Mouse (Mus musculus) olfactory bulb, adult 2 months (tissue): ENCODE results near the gene Necab3.

Source experiments
- CTCF ChIP-seq: fragments of 200-500 bp; IDR thresholded peaks from 2 replicates; pipeline ENCODE4 v1.5.1; 2012; ENCODE audit warnings: low read depth, mild to moderate bottlenecking, low read length, moderate library complexity; ENCODE audit not compliant: insufficient read depth
- POLR2A ChIP-seq: fragments of 200-500 bp; IDR thresholded peaks from 2 replicates; pipeline ENCODE4 v1.6.1; 2012; ENCODE audit warnings: mild to moderate bottlenecking, low read depth, low read length, moderate library complexity; ENCODE audit not compliant: insufficient read depth

DNA sequence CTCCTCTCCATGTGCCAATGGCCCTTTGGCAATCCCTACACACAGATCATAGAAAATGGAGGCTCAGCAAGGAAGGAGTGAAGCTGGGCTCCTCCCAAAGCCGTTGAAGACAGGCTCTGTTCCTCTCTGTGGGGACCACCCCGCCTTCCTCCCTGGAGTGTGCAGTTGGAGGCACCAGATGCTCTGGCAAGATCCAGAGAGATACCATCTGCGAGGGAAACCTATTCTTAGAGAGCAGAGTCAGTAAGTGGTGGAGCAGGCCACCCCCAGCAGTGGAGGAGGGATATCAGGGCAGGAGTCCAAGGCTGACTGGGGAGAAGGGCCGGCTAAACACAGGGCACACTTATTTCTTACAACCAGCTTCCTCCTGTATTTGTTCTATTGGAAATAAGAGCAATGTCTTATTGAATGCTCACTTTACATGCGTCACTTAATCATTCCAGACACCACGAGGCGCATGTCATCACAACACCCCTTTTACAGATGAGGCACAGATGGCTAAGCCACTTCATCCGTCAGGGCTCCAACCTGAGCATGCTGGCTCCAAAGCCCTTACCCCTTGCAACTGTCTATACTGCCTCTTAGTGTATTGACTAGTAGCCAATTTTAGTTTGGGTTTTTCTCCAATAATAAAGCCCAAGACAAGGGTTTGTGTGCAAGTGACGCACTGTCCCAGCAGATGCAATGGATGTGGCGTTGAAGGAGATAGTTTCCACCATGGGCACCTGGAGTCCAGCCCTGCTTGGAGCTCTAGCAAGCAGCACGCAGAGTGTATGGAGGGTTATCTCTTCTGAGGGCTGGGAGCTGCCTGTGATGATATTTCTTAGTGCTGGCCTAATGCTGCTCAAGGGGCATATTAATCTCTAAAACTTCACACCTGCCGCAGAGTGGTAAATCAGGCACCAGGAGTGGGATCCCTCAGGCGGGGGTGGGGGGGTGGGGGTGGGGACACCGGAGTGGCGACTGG, 25.5 kb upstream of the Necab3 start:
- TF ChIP-seq CTCF (no peak), POLR2A (no peak)
